Mouse (Mus musculus) C2C12 (cell line): Measurements from ENCODE around the gene Stambpl1. TPM values are rescaled to one million over a fixed set of nuclear protein-coding genes. Genes with fewer than 3 reads are reported as not detected.

ENCODE experiments used
- H3K27me3 ChIP-seq: one replicate; pipeline ENCODE4 v1.6.1; 2011; ENCODE audit not compliant: control insufficient read depth, insufficient read depth, insufficient read length
- H3K36me3 ChIP-seq: one replicate; pipeline ENCODE4 v1.6.1; 2011; ENCODE audit not compliant: control insufficient read depth, insufficient read depth
- H3K4me3 ChIP-seq: one replicate; pipeline ENCODE4 v1.5.1; 2011; ENCODE audit warnings: mild to moderate bottlenecking, control low read depth; ENCODE audit not compliant: poor library complexity, insufficient read depth, severe bottlenecking
- H3K79me2 ChIP-seq: one replicate; pipeline ENCODE4 v1.6.1; 2011; ENCODE audit not compliant: control insufficient read depth, insufficient read depth
- H3K79me3 ChIP-seq: one replicate; pipeline ENCODE4 v1.6.1; 2011; ENCODE audit warnings: low read depth, control low read depth
- H3ac ChIP-seq: one replicate; pipeline ENCODE3; 2011; ENCODE audit warnings: low read depth; ENCODE audit not compliant: control insufficient read depth, insufficient read length
- CEBPB ChIP-seq: IDR thresholded peaks from one replicate; pipeline ENCODE4 v1.6.1; 2011; ENCODE audit warnings: low read depth, mild to moderate bottlenecking, control low read depth, moderate library complexity
- CTCF ChIP-seq: IDR thresholded peaks from one replicate; pipeline ENCODE4 v1.5.1; 2011; ENCODE audit not compliant: control insufficient read depth, insufficient read depth, insufficient read length
- FOSL1 ChIP-seq: IDR thresholded peaks from one replicate; pipeline ENCODE4 v1.8.0; 2011; ENCODE audit warnings: mild to moderate bottlenecking, low read length; ENCODE audit not compliant: poor library complexity, insufficient read depth, severe bottlenecking
- MAX ChIP-seq: IDR thresholded peaks from one replicate; pipeline ENCODE4 v1.6.1; 2011; ENCODE audit warnings: mild to moderate bottlenecking, control low read depth
- MYOD1 ChIP-seq: IDR thresholded peaks from one replicate; pipeline ENCODE4 v1.6.1; 2011; ENCODE audit warnings: low read depth; ENCODE audit not compliant: control insufficient read depth, insufficient read length
- MYOG ChIP-seq: IDR thresholded peaks from one replicate; pipeline ENCODE4 v1.6.1; 2011; ENCODE audit not compliant: control insufficient read depth, insufficient read length; ENCODE audit errors: extremely low read depth
- USF1 ChIP-seq: IDR thresholded peaks from one replicate; pipeline ENCODE4 v1.6.1; 2011; ENCODE audit warnings: low read depth, mild to moderate bottlenecking, control low read depth, moderate library complexity
- polyA plus RNA-seq: library from polyadenylated mRNA; unstranded; fragments of >200 nt; fragmentation: generic; extraction: Trizol; gene quantifications from one replicate; pipeline ENCODE4 v1.2.1, GENCODE M21; 2012; ENCODE audit warnings: missing spikeins

Gene Stambpl1
- polyA plus RNA-seq, 1 experiment, result 19.0 TPM

DNA sequence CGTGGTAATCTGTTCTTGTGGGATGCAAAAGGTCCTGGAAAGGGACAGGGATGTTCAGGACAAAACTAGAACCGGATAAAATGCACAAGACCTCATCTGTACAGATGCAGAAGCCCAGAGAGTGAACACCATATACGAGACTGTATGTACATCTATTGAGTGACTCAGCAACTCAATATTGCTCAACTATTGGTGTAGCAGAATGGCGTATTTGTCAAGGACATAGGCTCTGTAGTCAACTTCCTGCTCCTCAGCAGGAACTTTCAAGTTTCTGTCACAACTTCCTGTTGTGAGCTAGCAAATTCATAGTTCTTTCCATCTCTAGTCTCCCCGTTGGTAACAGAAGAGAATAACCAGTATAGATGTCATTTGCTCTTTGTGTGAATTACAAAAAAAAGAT, 56.5 kb downstream of the Stambpl1 start:
- Histone ChIP-seq H3K4me3 (no peak overlapping the region), H3K79me3 (peaks cover 8% of the 10 kb centered on the region), H3K36me3 (peaks cover 23% of the 10 kb centered on the region), H3K27me3 (no peaks in the 10 kb centered on the region), H3K79me2 (peaks cover 15% of the 10 kb centered on the region), H3ac (no peak overlapping the region)
- TF ChIP-seq CTCF, result no peak

DNA sequence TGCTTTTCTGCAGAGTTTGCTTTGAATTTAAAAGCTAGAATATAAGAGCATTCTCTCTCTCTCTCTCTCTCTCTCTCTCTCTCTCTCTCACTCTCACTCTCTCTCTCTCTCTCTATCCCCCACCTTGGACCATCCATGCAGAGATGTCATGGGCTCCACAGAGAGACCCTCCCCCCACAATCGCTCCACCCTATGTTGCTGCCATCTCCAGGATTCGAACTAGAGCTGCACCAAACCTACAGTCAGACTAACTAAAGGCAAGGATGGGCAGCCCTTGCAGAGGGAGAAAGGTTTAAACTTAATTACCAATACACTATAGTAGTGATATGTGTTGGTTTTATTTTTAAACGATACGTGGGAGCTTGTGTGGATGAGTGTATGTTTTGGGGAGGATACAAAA, 58.6 kb downstream of the Stambpl1 start:
- TF ChIP-seq CEBPB (no peak), USF1 (no peak), MYOD1 (no peak), CTCF (no peak), FOSL1 (no peak), MAX (no peak), MYOG (no peak)
- Histone ChIP-seq H3K36me3 (peaks cover 14% of the 10 kb centered on the region), H3K79me3 (peaks cover 10% of the 10 kb centered on the region), H3K79me2 (peaks cover 18% of the 10 kb centered on the region), H3K4me3 (no peak overlapping the region), H3ac (no peak overlapping the region), H3K27me3 (no peaks in the 10 kb centered on the region)

DNA sequence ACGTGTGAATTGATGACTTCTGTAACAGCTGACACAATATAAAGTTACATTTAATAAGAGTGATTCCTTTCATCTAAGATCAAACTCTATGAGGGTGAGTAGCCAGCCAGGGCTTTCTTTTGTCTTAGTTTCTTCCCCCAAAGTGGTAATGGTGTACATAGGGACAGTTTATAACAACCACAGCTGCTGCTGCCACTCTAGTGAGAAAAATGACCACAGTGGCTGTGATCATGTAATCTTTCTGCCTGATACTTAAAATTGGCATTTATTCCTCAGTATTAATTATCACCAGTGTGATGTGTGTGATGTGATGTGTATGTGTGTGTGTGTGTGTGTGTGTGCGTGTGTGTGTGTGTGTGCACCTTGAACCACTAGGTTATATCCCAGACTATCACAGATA, 59.9 kb downstream of the Stambpl1 start:
- Histone ChIP-seq H3ac (no peak overlapping the region), H3K79me3 (peaks cover 10% of the 10 kb centered on the region), H3K36me3 (peaks cover 6% of the 10 kb centered on the region), H3K27me3 (no peaks in the 10 kb centered on the region), H3K79me2 (peaks cover 18% of the 10 kb centered on the region), H3K4me3 (no peak overlapping the region)
- no peak for TF ChIP-seq USF1
- no peak for TF ChIP-seq MAX
- no peak for TF ChIP-seq CTCF
- peak; percentile 33 for TF ChIP-seq FOSL1
- no peak for TF ChIP-seq MYOG
- TF ChIP-seq MYOD1, result peak; percentile 95

DNA sequence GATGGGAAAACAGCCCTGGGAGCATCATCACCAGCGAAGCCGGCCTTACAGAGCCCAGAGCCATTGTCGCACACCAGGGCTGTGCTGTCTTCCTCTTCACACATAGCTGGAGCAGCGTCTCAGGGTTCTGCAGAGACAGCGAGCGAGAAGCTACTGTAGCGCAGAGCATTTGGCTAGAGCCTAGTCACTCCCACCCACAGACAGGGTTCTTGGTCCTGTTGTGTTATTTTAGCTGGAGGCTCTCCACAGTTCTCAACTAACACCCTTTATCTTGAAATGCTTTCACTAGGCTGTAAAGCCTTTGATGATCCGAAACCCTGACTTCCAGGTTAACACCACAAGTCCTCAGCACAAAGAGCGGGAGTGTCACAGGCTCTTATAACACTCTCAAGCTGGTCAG, 60.4 kb downstream of the Stambpl1 start:
- H3K36me3 ChIP-seq, result peaks cover under 1% of the 10 kb centered on the region
- peak overlapping the region; percentile 28 for H3ac ChIP-seq
- H3K79me3 ChIP-seq, result peaks cover 10% of the 10 kb centered on the region
- H3K4me3 ChIP-seq, result no peak overlapping the region
- no peaks in the 10 kb centered on the region for H3K27me3 ChIP-seq
- TF ChIP-seq MYOD1 (no peak), USF1 (no peak), CEBPB (no peak), CTCF (no peak), MYOG (no peak), MAX (no peak), FOSL1 (no peak)
- H3K79me2 ChIP-seq, result peaks cover 18% of the 10 kb centered on the region

DNA sequence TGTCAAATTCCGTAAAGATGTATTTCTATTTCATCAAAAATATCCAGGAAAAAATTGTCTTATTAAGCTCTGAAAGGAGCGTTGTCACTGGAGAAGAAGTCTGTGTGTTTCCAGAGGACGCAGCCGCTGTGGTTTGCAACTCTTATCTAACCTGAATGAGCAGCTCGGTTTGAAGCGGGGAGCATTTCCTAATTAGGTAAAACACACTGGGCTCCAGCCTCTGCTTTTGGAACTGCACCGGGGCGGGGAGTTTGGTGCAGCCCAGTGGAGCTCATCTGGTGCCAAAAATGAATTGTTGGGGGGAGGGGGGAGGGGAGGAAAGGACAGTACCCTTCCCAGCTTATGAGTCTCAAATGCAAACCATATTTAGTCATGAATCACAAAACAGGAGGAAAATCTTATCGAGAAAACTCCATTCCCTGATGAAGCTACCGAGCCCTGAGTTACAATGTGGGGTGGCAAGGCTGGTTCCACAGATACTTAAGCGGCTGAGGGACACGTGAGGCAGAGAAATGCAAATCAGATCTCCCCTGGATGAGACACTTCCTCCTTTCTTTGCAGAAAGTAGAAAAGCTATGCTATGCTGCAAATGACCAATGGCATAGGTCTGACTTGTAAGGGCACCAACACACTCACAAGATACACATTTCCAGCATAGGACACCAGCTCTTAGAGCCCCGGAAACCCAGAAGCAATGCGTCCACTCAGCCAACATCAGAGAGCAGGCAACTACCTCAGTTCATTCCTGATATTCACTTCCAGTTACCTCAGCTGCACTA, 62.3 kb downstream of the Stambpl1 start:
- Histone ChIP-seq H3K79me3 (peaks cover 10% of the 10 kb centered on the region), H3ac (peak overlapping the region; percentile 69), H3K4me3 (peak overlapping the region; percentile 23), H3K27me3 (no peaks in the 10 kb centered on the region), H3K36me3 (no peaks in the 10 kb centered on the region), H3K79me2 (peaks cover 18% of the 10 kb centered on the region)
- TF ChIP-seq FOSL1, result no peak
- TF ChIP-seq CEBPB, result no peak
- TF ChIP-seq MYOG, result no peak
- peak; percentile 72 for TF ChIP-seq USF1
